Mouse (Mus musculus): ENCODE data around the gene H2afb1.
"Not testable (repeated sequence)": the region's sequence is repeated elsewhere in the genome, so short reads cannot be mapped to it uniquely, and the experiment has no call there.

H2afb1 gene

GRCm38 (mm10) chrX:117014457-117014856 lies at the start of gene H2afb1:
Gene H2afb1, plus strand, starts transcription at chrX:117014757.
- DNase-seq (ENCODE audit: low spot score) = not testable (repeated sequence)

DNA sequence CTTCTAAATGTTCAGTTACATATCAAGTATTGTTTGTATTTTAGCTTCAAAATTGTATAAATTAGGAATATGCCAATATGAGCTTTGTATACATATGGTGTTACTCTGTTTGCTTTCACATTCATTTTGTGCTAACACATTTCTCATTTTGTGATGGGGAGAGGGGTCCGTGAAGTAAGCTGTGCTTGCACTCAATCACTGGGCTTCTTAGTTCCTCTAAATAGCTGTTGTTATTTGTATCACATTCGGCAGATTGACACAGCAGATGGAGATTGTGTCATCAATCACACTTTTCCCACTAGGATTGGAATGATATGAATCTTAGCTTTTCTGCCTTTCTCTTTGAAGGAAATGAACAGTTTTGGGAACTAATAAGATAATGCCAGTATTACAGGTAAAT lies 21.5 kb downstream of the H2afb1 start:
- DNase-seq (ENCODE audit: low spot score) = no peak

Measured in urinary bladder, postnatal 14 days (tissue).